Mouse (Mus musculus) heart, embryonic 11.5 days (tissue): Measurements from ENCODE around the gene Ccdc103. TPM values are rescaled to one million over a fixed set of nuclear protein-coding genes. Genes with fewer than 3 reads are reported as not detected.
A peak's percentile ranks its signal among the peaks of the same experiment; 100 is the strongest.

Experiments
- ATAC-seq: fragments of 200-750 bp; cut with Nextera tagmentation; replicated peaks from 2 replicates; pipeline ENCODE4 v1.8.0; 2017; ENCODE audit warnings: moderate library complexity; ENCODE audit not compliant: insufficient number of reproducible peaks, low FRiP score, low TSS enrichment
- H3K27ac ChIP-seq: fragments of 300-500 bp; sonication (generic); 2 replicates; pipeline ENCODE4 v1.5.1; 2014; ENCODE audit warnings: mild to moderate bottlenecking, low read depth, low read length
- H3K27me3 ChIP-seq: fragments of 300-500 bp; sonication (generic); 2 replicates; pipeline ENCODE4 v1.6.1; 2014; ENCODE audit warnings: mild to moderate bottlenecking, low read length, mixed read lengths; ENCODE audit not compliant: control insufficient read depth, insufficient read depth
- H3K36me3 ChIP-seq: fragments of 300-500 bp; sonication (generic); 2 replicates; pipeline ENCODE4 v1.6.1; 2014; ENCODE audit warnings: mild to moderate bottlenecking, low read length, moderate library complexity, mixed read lengths; ENCODE audit not compliant: control insufficient read depth, insufficient read depth
- H3K4me1 ChIP-seq: fragments of 300-500 bp; sonication (generic); 2 replicates; pipeline ENCODE4 v1.6.1; 2014; ENCODE audit warnings: low read length; ENCODE audit not compliant: control insufficient read depth, insufficient read depth
- H3K4me2 ChIP-seq: fragments of 300-500 bp; sonication (generic); 2 replicates; pipeline ENCODE4 v1.6.1; 2014; ENCODE audit warnings: mild to moderate bottlenecking, moderate library complexity
- H3K4me3 ChIP-seq: fragments of 300-500 bp; sonication (generic); 2 replicates; pipeline ENCODE4 v1.5.1; 2014; ENCODE audit warnings: low read depth, low read length
- H3K9ac ChIP-seq: fragments of 300-500 bp; sonication (generic); 2 replicates; pipeline ENCODE4 v1.6.1; 2014; ENCODE audit warnings: mild to moderate bottlenecking, low read depth, low read length, moderate library complexity
- H3K9me3 ChIP-seq: fragments of 300-500 bp; sonication (generic); replicated peaks from 2 replicates; pipeline ENCODE4 v1.6.1; 2016; ENCODE audit warnings: low read length; ENCODE audit not compliant: control insufficient read depth
- WGBS: fragments of 180-500 bp; shearing (Covaris S2); extraction: QIAGEN DNeasy Blood & Tissue Kit; methylation state at CpG from one replicate; pipeline ENCODE4 v1.1.7; 2014; ENCODE audit not compliant: insufficient replicate concordance; 5-methylcytosine and 5-hydroxymethylcytosine counted together
- polyA plus RNA-seq: library from polyadenylated mRNA; unstranded; fragments of >200 nt; fragmentation: Nextera tagmentation; extraction: Ambion mirVana; gene quantifications from 2 replicates; pipeline ENCODE4 v1.2.1, GENCODE M21; 2014

Gene Ccdc103
- polyA plus RNA-seq, 1 experiment from 2014 or later, result 0.42 TPM

GRCm38 (mm10) chr11:102896641-102897040 is 15.6 kb downstream of the Ccdc103 start:
- ATAC-seq, result no peak
- Histone ChIP-seq H3K9ac (no peak overlapping the region), H3K27ac (no peak overlapping the region), H3K4me1 (no peaks in the 10 kb centered on the region), H3K36me3 (no peaks in the 10 kb centered on the region), H3K4me2 (no peak overlapping the region), H3K4me3 (no peak overlapping the region), H3K9me3 (no peaks in the 10 kb centered on the region), H3K27me3 (peaks cover 44% of the 10 kb centered on the region)
- WGBS, result 68% methylated on average over 20 of the region's 20 CpGs

GRCm38 (mm10) chr11:102898408-102898807 is 17.4 kb downstream of the Ccdc103 start:
- WGBS, result 74% methylated on average over 9 of the region's 9 CpGs
- no peaks in the 10 kb centered on the region for H3K4me1 ChIP-seq
- no peak overlapping the region for H3K9ac ChIP-seq
- H3K27me3 ChIP-seq, result peaks cover 42% of the 10 kb centered on the region
- H3K9me3 ChIP-seq, result no peaks in the 10 kb centered on the region
- no peak overlapping the region for H3K4me3 ChIP-seq
- H3K27ac ChIP-seq, result no peak overlapping the region
- ATAC-seq, result no peak
- no peaks in the 10 kb centered on the region for H3K36me3 ChIP-seq
- no peak overlapping the region for H3K4me2 ChIP-seq

GRCm38 (mm10) chr11:102900763-102901162 is 19.8 kb downstream of the Ccdc103 start, which contains the start of gene Gfap:
TSS of gene Gfap (minus strand) at chr11:102900912.
- no peaks in the 10 kb centered on the region for H3K4me1 ChIP-seq
- 14% methylated on average over 7 of the region's 7 CpGs for WGBS
- H3K9ac ChIP-seq, result no peak within 1 kb of the TSS
- ATAC-seq, result 0 out of 2 replicates have a peak, but pooled peaks have one; percentile 5
- H3K27ac ChIP-seq, result no peak within 1 kb of the TSS
- H3K4me3 ChIP-seq, result no peak within 1 kb of the TSS
- no peaks in the 10 kb centered on the region for H3K36me3 ChIP-seq
- no peaks in the 10 kb centered on the region for H3K9me3 ChIP-seq
- H3K4me2 ChIP-seq, result no peak within 1 kb of the TSS
- peaks cover 20% of the 10 kb centered on the region for H3K27me3 ChIP-seq

GRCm38 (mm10) chr11:102901199-102901598 is 20.2 kb downstream of the Ccdc103 start:
- 59% methylated on average over 4 of the region's 4 CpGs for WGBS
- ATAC-seq, result no peak
- no peaks in the 10 kb centered on the region for H3K36me3 ChIP-seq
- H3K4me1 ChIP-seq, result no peaks in the 10 kb centered on the region
- H3K27ac ChIP-seq, result no peak overlapping the region
- no peak overlapping the region for H3K9ac ChIP-seq
- no peak overlapping the region for H3K4me2 ChIP-seq
- no peaks in the 10 kb centered on the region for H3K9me3 ChIP-seq
- H3K4me3 ChIP-seq, result no peak overlapping the region
- H3K27me3 ChIP-seq, result peaks cover 16% of the 10 kb centered on the region

- Histone ChIP-seq H3K4me3 (no peak overlapping the region), H3K36me3 (0 out of 2 replicates have a peak, but pooled peaks cover 2% of the 10 kb centered on the region), H3K4me2 (no peak overlapping the region), H3K27me3 (peaks cover 7% of the 10 kb centered on the region), H3K27ac (no peak overlapping the region), H3K4me1 (no peaks in the 10 kb centered on the region), H3K9me3 (no peaks in the 10 kb centered on the region), H3K9ac (no peak overlapping the region)
- WGBS, result 75% methylated on average over 5 of the region's 5 CpGs
- no peak for ATAC-seq
Observed at GRCm38 (mm10) chr11:102902107-102902506, 21.1 kb downstream of the Ccdc103 start.

GRCm38 (mm10) chr11:102903654-102904053 is 22.6 kb downstream of the Ccdc103 start:
- no peak for ATAC-seq
- no peaks in the 10 kb centered on the region for H3K4me1 ChIP-seq
- no peak overlapping the region for H3K4me3 ChIP-seq
- no peaks in the 10 kb centered on the region; the same call in 1 of the 2 replicates for H3K27me3 ChIP-seq
- H3K4me2 ChIP-seq, result no peak overlapping the region
- H3K36me3 ChIP-seq, result peaks cover 13% of the 10 kb centered on the region
- no peaks in the 10 kb centered on the region for H3K9me3 ChIP-seq
- no peak overlapping the region for H3K9ac ChIP-seq
- WGBS, result 79% methylated on average over 7 of the region's 7 CpGs
- no peak overlapping the region for H3K27ac ChIP-seq

- no peaks in the 10 kb centered on the region for H3K9me3 ChIP-seq
- ATAC-seq, result no peak
Observed at GRCm38 (mm10) chr11:102911376-102911775, 30.4 kb downstream of the Ccdc103 start.

GRCm38 (mm10) chr11:102915380-102915779 is 34.4 kb downstream of the Ccdc103 start:
- Histone ChIP-seq H3K36me3 (peaks cover 20% of the 10 kb centered on the region), H3K27ac (no peak overlapping the region), H3K27me3 (no peaks in the 10 kb centered on the region), H3K4me3 (no peak overlapping the region), H3K4me1 (no peaks in the 10 kb centered on the region), H3K9me3 (no peaks in the 10 kb centered on the region), H3K4me2 (no peak overlapping the region), H3K9ac (no peak overlapping the region)
- ATAC-seq, result no peak
- 90% methylated on average over 9 of the region's 9 CpGs for WGBS

More at GRCm38 (mm10) chr11:102911376-102911775, 30.4 kb downstream of the Ccdc103 start:
- peaks cover 40% of the 10 kb centered on the region for H3K36me3 ChIP-seq
- H3K9ac ChIP-seq, result no peak overlapping the region
- H3K4me2 ChIP-seq, result no peak overlapping the region
- no peak overlapping the region for H3K4me3 ChIP-seq
- no peaks in the 10 kb centered on the region for H3K27me3 ChIP-seq
- H3K27ac ChIP-seq, result no peak overlapping the region
- WGBS, result 74% methylated on average over 7 of the region's 7 CpGs
- no peaks in the 10 kb centered on the region for H3K4me1 ChIP-seq

GRCm38 (mm10) chr11:102918077-102918476 is 37.1 kb downstream of the Ccdc103 start:
- Histone ChIP-seq H3K9me3 (no peaks in the 10 kb centered on the region), H3K4me1 (peaks cover 5% of the 10 kb centered on the region; the same call in 1 of the 2 replicates), H3K27me3 (no peaks in the 10 kb centered on the region), H3K27ac (no peak overlapping the region), H3K36me3 (peaks cover 23% of the 10 kb centered on the region), H3K4me2 (no peak overlapping the region), H3K9ac (no peak overlapping the region), H3K4me3 (no peak overlapping the region)
- ATAC-seq, result no peak
- 96% methylated on average over 4 of the region's 4 CpGs for WGBS
